Mouse (Mus musculus) olfactory bulb, adult 2 months (tissue): ENCODE measurements around the gene Stard7. TPM values are rescaled to one million over a fixed set of nuclear protein-coding genes. Genes with fewer than 3 reads are reported as not detected.

Experiments
- H3K27ac ChIP-seq: fragments of 200-500 bp; 2 replicates; pipeline ENCODE4 v1.5.1; 2012; ENCODE audit warnings: low read depth, low read length; ENCODE audit not compliant: insufficient read depth
- H3K4me1 ChIP-seq: fragments of 200-500 bp; 2 replicates; pipeline ENCODE4 v1.6.1; 2012; ENCODE audit warnings: low read length; ENCODE audit not compliant: control insufficient read depth, insufficient read depth
- H3K4me3 ChIP-seq: fragments of 200-500 bp; 2 replicates; pipeline ENCODE4 v1.5.1; 2012; ENCODE audit warnings: mild to moderate bottlenecking, low read depth, low read length, moderate library complexity; ENCODE audit not compliant: insufficient read depth
- CTCF ChIP-seq: fragments of 200-500 bp; IDR thresholded peaks from 2 replicates; pipeline ENCODE4 v1.5.1; 2012; ENCODE audit warnings: low read depth, mild to moderate bottlenecking, low read length, moderate library complexity; ENCODE audit not compliant: insufficient read depth
- POLR2A ChIP-seq: fragments of 200-500 bp; IDR thresholded peaks from 2 replicates; pipeline ENCODE4 v1.6.1; 2012; ENCODE audit warnings: mild to moderate bottlenecking, low read depth, low read length, moderate library complexity; ENCODE audit not compliant: insufficient read depth
- WGBS: fragments of 180-500 bp; shearing (Covaris S2); methylation state at CpG from one replicate; pipeline ENCODE4 v1.1.7; 2018; 5-methylcytosine and 5-hydroxymethylcytosine counted together
- polyA plus RNA-seq: library from polyadenylated mRNA; stranded (reverse); fragments of >200 nt; gene quantifications from 2 replicates; pipeline ENCODE4 v1.2.4, GENCODE M21; 2012; ENCODE audit warnings: low replicate concordance; ENCODE audit not compliant: missing spikeins, insufficient read depth, insufficient read length

The Stard7 gene
- polyA plus RNA-seq, 1 experiment, result not detected

DNA sequence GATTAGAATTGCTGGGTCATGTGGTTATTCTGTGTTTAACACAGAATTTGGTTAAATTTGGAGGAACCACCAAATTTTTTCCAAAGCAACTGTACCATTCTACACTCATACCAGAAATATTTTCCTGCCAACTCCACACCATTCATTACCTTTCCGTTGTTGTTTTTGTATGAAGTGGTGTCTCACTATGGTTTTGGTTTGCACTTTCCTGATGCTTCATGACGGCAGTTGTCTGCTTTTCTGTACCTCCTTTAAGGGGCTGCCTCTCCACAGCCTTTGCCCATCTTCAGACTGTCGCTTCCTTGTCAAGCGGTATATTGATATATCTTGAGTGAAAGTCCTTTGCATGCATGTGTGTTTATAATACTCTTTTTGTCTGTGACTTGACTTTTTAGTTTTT, 42.8 kb downstream of the Stard7 start:
- Histone ChIP-seq H3K27ac (no peak overlapping the region), H3K4me3 (no peak overlapping the region), H3K4me1 (no peaks in the 10 kb centered on the region)
- TF ChIP-seq POLR2A (no peak), CTCF (no peak)
- 96% methylated on average over 4 of the region's 4 CpGs for WGBS

GRCm38 (mm10) chr2:127313878-127314277, 43.9 kb downstream of the Stard7 start:
- Histone ChIP-seq H3K4me1 (no peaks in the 10 kb centered on the region), H3K4me3 (no peak overlapping the region), H3K27ac (no peak overlapping the region)
- 77% methylated on average over 4 of the region's 4 CpGs for WGBS
- TF ChIP-seq CTCF (no peak), POLR2A (no peak)

DNA sequence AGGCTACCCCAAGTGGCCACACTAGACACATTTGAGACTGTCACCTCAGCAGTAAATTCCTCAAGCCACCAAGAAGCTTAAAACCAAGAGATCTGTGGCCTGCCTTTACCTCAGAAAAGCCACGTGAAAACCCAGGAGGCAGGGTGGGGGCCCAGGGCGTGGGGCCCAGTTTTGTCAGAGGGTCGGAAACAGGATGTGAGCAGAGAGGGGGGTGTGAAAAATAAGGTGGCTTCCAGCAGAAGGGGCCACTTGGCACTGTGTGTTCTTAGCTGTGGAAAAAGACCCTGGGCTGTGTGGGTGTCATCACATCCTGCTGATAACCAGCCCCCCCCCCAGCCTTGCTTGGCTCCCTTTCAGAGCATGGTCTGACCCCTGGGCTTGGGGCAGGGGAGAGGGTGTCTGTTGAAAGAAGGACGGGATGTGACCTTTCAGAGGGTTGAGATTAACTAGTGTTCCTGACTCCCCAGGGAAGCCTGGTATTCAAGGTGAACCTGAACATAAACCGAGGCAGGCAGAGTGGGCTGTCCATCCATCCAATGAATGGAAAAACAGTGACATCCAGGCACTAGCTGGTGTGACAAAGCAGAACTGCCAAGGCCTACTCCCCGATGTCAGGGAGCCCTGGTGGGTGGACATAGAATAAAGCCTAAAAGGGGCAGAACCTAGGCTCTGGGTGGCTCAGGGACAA, 44.6 kb downstream of the Stard7 start:
- TF ChIP-seq CTCF, result no peak
- TF ChIP-seq POLR2A, result no peak
- H3K4me3 ChIP-seq, result no peak overlapping the region
- no peak overlapping the region for H3K27ac ChIP-seq
- H3K4me1 ChIP-seq, result no peaks in the 10 kb centered on the region
- WGBS, result 78% methylated on average over 6 of the region's 6 CpGs

DNA sequence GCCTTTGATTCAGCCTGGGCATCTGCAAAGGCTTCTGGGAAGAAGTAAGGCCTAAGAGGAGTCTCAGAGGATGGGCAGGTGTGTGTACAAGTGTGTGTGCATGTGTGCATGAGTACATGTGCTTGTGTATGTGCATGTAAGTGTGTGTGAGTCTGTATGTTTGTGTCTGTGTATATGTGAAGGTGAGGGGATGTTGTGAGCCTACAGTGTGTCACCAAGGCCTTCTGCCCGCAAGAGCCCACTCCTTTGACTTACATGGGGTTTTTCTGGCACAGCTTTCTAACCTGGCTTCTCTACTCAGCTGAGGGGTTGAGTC, 45.1 kb downstream of the Stard7 start:
- H3K27ac ChIP-seq, result no peak overlapping the region
- TF ChIP-seq POLR2A, result no peak
- WGBS, result 100% methylated on average over 1 of the region's 1 CpGs
- H3K4me3 ChIP-seq, result no peak overlapping the region
- no peaks in the 10 kb centered on the region for H3K4me1 ChIP-seq

- no peak overlapping the region for H3K4me3 ChIP-seq
- WGBS, result 72% methylated on average over 5 of the region's 5 CpGs
- no peak for TF ChIP-seq POLR2A
- no peak for TF ChIP-seq CTCF
- no peaks in the 10 kb centered on the region for H3K4me1 ChIP-seq
- H3K27ac ChIP-seq, result no peak overlapping the region
These were observed 46.4 kb downstream of the Stard7 start for GRCm38 (mm10) chr2:127316431-127316830.

- no peak overlapping the region for H3K27ac ChIP-seq
- no peaks in the 10 kb centered on the region for H3K4me1 ChIP-seq
- no peak overlapping the region for H3K4me3 ChIP-seq
- 86% methylated on average over 4 of the region's 4 CpGs for WGBS
- TF ChIP-seq POLR2A (no peak), CTCF (no peak)
These were observed 48.1 kb downstream of the Stard7 start for GRCm38 (mm10) chr2:127318136-127318535.

- Histone ChIP-seq H3K27ac (no peak overlapping the region), H3K4me3 (no peak overlapping the region), H3K4me1 (no peaks in the 10 kb centered on the region)
- TF ChIP-seq CTCF (no peak), POLR2A (no peak)
- 74% methylated on average over 4 of the region's 4 CpGs for WGBS
These were observed 49.1 kb downstream of the Stard7 start for GRCm38 (mm10) chr2:127319071-127319470.

GRCm38 (mm10) chr2:127322671-127323285, 52.8 kb downstream of the Stard7 start:
- whole genome bisulfite sequencing, result 76% methylated on average over 6 of the region's 6 CpGs
- no peak overlapping the region for H3K27ac ChIP-seq
- H3K4me3 ChIP-seq, result no peak overlapping the region
- TF ChIP-seq CTCF, result no peak
- no peak for TF ChIP-seq POLR2A
- 0 out of 2 replicates have a peak, but pooled peaks cover 3% of the 10 kb centered on the region for H3K4me1 ChIP-seq

GRCm38 (mm10) chr2:127323667-127324066, 53.6 kb downstream of the Stard7 start:
- H3K4me1 ChIP-seq, result 0 out of 2 replicates have a peak, but pooled peaks cover 3% of the 10 kb centered on the region
- no peak for TF ChIP-seq POLR2A
- no peak for TF ChIP-seq CTCF
- WGBS, result 97% methylated on average over 1 of the region's 1 CpGs
- H3K4me3 ChIP-seq, result no peak overlapping the region
- no peak overlapping the region for H3K27ac ChIP-seq
